Mouse (Mus musculus) left cerebral cortex, postnatal 14 days (tissue): Measurements from ENCODE around the gene Rtn4r. TPM values are rescaled to one million over a fixed set of nuclear protein-coding genes. Genes with fewer than 3 reads are reported as not detected.
"Not testable (repeated sequence)": the region's sequence is repeated elsewhere in the genome, so short reads cannot be mapped to it uniquely, and the experiment has no call there.

Experiments
- DNase-seq, 2 experiments: peaks; one replicate each; pipeline ENCODE4 v3.0.0; 2021 to 2022; ENCODE audit warnings: low spot score in 2 of 2, mixed read lengths in 1 of 2
- intact Hi-C: fragments of 180-260 bp; cut with DNase I; formaldehyde crosslinking; loops from one replicate; pipeline ENCODE4 v1.15.1; 2025
- microRNA-seq, 2 experiments: library from miRNA; unstranded; fragments of <30 nt; microRNA quantifications; one replicate each; pipeline ENCODE4 v1.2.0; 2022
- total RNA-seq, 2 experiments: library from RNA; stranded (reverse); gene quantifications; 2 replicates each; pipeline ENCODE4 v1.2.3; 2021

Rtn4r gene
- total RNA-seq, 2 experiments from 2014 or later = 105 to 118 TPM

DNA sequence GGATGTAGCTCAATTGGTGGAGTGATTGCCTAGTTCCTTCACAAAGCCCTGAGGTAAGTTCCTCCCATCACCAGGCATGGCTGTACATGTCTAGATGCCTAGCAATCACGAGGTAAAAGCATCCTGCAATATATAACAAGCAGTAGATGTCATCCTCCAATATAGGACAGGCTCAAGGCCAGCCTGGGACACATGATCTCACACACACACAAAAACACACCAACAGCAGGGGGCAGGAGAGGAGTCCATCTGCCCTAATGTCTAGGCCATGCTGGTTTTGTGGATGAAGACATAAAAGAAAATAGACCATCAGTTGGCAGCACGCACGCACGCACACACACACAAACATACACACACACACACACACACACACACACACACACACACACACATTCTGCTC, 49.3 kb downstream of the Rtn4r start:
- DNase-seq = no peak
- intact Hi-C loops = loop anchor here (5.0 kb wide), 1 partner anchor 36 kb away; no protein-coding TSS in a partner anchor

DNA sequence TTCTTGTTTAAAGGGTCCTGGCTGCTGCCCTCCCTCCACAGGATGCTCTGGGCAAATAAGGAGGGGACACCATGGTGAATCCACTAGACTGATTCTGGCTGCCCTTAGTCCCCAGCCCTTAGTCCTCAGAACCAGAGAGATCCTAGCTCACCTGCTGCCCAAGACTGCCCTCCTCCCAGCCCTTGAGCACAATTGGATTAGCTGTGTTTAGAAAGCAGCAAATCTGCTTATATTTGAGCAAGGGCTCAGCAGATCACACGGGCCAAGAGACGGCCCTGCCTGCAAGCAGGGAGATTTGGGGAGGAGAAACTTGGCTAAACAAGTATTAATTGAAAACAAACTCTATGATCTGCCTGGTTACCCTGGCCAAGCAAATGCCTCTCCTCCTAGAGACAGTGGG, 52.1 kb downstream of the Rtn4r start:
- DNase-seq = no peak
- intact Hi-C loops = loop anchor here (5.0 kb wide), 1 partner anchor 33 kb away; no protein-coding TSS in a partner anchor

DNA sequence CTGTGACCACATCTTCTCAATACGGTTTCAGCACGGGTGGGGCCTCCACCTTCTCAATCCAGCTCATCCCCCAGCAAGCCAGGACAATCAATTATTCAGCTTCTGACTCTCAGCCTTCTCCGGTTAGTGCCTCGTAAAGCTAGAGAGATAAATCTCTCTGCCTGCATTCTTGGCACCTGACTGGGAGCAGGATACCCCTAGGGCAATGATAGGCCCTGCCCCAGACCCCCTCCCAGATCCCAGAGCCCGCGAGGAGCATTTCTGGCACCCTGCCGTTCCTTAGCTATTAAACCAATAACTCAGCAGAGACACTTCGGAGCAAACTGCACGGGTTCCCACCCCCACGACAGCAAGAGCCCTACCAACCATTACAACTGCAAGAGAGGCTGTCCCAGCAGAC, 54.0 kb downstream of the Rtn4r start:
- intact Hi-C loops = no loop called here
- no peak for DNase-seq

DNA sequence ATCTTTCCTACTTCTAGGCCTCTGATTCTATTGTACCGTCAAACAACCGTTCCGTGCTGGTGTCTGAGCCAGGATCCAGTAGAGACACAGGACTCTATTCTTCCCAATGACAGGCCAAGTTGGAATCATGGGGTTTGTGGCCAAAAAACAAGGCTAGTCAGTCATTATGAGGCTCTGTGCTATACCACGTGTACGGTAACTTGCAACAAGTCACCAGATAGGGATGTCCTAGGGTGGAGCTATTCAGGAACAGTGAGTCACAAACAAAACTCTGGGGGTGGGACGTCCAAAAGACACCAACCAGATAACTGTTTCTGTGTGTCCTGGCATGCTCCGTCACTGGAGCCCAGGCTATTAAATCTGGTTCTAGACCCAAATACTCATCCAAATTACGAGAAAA, 55.3 kb downstream of the Rtn4r start:
- DNase-seq = no peak
- intact Hi-C loops = no loop called here

DNA sequence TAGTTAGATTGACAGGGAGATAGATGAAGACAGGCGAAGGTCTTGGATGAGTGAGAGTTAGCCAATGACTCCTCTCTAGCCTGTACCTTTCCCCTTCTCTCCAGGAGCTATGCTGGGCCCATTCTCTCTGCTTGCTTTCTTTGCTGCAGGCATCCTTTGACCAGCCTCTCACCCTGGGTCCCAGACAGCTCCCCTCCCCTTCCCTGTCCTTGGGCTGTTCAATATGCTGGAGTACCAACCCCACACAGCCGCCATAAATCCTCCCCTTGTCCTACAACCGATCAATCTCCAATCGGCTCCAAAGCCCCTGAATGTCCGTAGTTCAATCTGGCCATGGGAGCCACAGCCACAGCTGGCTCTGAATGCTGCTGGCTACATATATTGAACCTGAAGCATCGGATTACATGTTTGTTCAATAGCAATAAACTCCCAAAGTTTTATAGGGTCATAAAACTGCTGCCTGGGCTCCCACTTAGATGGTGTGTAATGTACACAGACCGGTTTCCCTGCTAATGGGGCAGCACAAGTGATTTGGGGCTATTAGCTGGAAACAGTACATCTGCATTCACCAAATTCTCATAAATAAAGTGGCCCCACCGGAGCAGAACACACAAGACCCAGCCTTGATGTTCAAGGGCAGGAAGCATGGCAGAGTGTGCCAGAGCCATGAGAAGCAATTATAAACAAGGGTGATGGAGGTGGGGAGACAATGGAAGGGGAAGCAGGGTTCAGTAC, 58.4 kb downstream of the Rtn4r start:
- intact Hi-C loops = no loop called here

DNA sequence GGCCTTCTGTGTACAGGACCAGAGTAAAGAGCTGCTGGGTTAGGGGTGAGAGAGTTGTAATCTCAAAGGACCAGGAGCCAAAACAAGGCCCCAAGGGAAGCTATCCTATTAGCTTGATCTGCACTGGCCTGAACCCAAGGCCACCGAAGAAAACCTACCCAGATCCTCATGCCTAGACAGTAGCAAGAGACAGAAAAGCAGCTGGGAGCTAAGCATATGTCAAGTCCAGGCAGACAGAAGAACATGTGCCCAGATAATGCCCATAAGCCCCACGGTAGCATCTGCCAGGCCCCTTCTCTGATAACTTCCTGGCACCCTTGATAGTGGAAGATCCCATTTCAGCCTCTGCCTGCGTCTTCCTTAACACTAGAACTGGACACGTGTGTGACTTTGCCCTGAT, 59.4 kb downstream of the Rtn4r start:
- intact Hi-C loops = no loop called here

More for the DNA sequence above, 58.4 kb downstream of the Rtn4r start:
- no peak for DNase-seq

GRCm38 (mm10) chr16:18187221-18187620, 59.8 kb downstream of the Rtn4r start:
- DNase-seq = no peak
- intact Hi-C loops = no loop called here

More for the DNA sequence above, 59.4 kb downstream of the Rtn4r start:
- DNase-seq = no peak

DNA sequence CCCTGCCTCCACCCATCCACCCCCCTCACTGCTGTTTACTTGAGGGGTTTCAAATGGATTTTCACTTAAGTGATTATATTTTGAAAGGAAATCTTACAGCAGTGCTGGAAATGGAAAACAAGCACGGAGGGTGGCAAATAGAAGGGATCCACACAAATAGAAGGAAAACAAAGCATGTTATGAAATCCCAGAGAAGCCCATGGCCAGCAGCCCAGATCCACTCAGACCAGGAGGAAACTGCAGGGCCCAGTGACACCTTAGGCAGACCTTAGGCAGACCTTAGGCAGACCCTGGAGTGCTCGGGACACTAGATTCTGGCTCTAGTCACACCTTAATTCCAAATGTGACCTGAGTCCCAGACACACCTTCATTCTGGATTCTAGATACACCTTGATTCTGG, 63.6 kb downstream of the Rtn4r start:
- intact Hi-C loops = no loop called here
- no peak for DNase-seq

- DNase-seq = no peak
- intact Hi-C loops = no loop called here
These were observed 67.0 kb downstream of the Rtn4r start for GRCm38 (mm10) chr16:18194208-18194985.

- intact Hi-C loops = no loop called here
- DNase-seq = peak; percentile 71 to 84
These were observed 67.6 kb downstream of the Rtn4r start for GRCm38 (mm10) chr16:18195068-18195467.

GRCm38 (mm10) chr16:18195561-18195960, 68.1 kb downstream of the Rtn4r start:
- intact Hi-C loops, DNase-seq: not testable (repeated sequence)

DNA sequence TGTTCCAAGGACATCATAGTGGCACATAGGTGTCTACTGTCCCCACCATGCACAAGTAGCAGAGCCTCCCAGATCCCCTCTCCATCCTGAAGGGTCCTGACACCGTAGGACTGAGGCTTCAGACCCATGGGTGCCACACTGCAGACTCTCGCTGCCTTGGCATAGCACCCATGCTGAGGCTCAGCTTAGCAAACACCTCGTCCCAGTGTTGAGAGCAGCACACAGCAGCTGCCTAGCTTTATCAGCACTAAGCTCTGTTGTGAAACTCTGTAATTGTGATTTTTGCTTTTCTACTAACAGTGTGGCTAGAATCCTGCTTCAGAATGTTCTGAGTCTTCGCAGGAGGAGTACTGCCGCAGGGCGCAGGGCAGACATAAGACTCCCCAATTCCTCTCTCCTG, 70.4 kb downstream of the Rtn4r start:
- DNase-seq = peak in 1 of 2 experiments; percentile 66
- intact Hi-C loops = no loop called here

GRCm38 (mm10) chr16:18198365-18199098, 71.1 kb downstream of the Rtn4r start:
- intact Hi-C loops = no loop called here

GRCm38 (mm10) chr16:18200062-18200461, 72.6 kb downstream of the Rtn4r start:
- intact Hi-C loops = no loop called here
- DNase-seq = no peak

More at GRCm38 (mm10) chr16:18198365-18199098, 71.1 kb downstream of the Rtn4r start:
- no peak for DNase-seq

GRCm38 (mm10) chr16:18201620-18202019, 74.2 kb downstream of the Rtn4r start:
- DNase-seq = no peak

More at GRCm38 (mm10) chr16:18201620-18202019, 74.2 kb downstream of the Rtn4r start:
- intact Hi-C loops = no loop called here

Small RNA genes within 50 kb of the gene (microRNA-seq; reads per million reads assigned to microRNA genes)
- 0 reads per million in 2 experiments for gene Mir6366

Other genes with a start within 250 kb of the Rtn4r start
- gene Gm20518, start 236.0 kb upstream of the Rtn4r start, total RNA-seq = 1 to 10 TPM; 1.5 to 2.0 TPM
- gene Tssk1, start 233.4 kb upstream of the Rtn4r start, total RNA-seq = under 1 TPM; 0.11 to 0.23 TPM
- gene Dgcr2, start 229.1 kb upstream of the Rtn4r start, total RNA-seq = 100 to 1,000 TPM; 102 to 105 TPM
- gene Tssk2, start 229.0 kb upstream of the Rtn4r start, total RNA-seq = not detected
- gene Ess2, start 216.3 kb upstream of the Rtn4r start, total RNA-seq = 10 to 100 TPM; 29.4 to 29.8 TPM
- gene Gsc2, start 212.6 kb upstream of the Rtn4r start, total RNA-seq = not detected
- gene Slc25a1, start 199.4 kb upstream of the Rtn4r start, total RNA-seq = 10 to 100 TPM; 52.4 to 53.8 TPM
- gene Vpreb2, start 147.2 kb upstream of the Rtn4r start, total RNA-seq = not detected
- gene Dgcr6, start 74.8 kb upstream of the Rtn4r start, total RNA-seq = 100 to 1,000 TPM; 103 to 111 TPM
- gene Prodh, start 37.4 kb upstream of the Rtn4r start, total RNA-seq = 10 to 100 TPM; 27.1 to 33.7 TPM
- not detected for gene Ccdc188, start 90.2 kb downstream of the Rtn4r start, total RNA-seq
- gene Zdhhc8, start 107.5 kb downstream of the Rtn4r start, total RNA-seq = 100 to 1,000 TPM; 151 to 155 TPM
- gene Trmt2a, start 121.0 kb downstream of the Rtn4r start, total RNA-seq = 10 to 100 TPM; 42.1 to 50.2 TPM
- 100 to 1,000 TPM in 1 of 2 experiments, 10 to 100 TPM in 1; 88.1 to 106 TPM for gene Ranbp1, start 121.1 kb downstream of the Rtn4r start, total RNA-seq
- not detected for gene Gm49776, start 130.7 kb downstream of the Rtn4r start, total RNA-seq
- gene Dgcr8, start 161.6 kb downstream of the Rtn4r start, total RNA-seq = 10 to 100 TPM; 38.2 to 44.9 TPM
- gene Tango2, start 220.5 kb downstream of the Rtn4r start, total RNA-seq = 100 to 1,000 TPM; 122 to 135 TPM
- gene Arvcf, start 220.5 kb downstream of the Rtn4r start, total RNA-seq = 10 to 100 TPM; 41.4 to 42.3 TPM